Mouse (Mus musculus): ENCODE results near the gene Zfp235. TPM values are rescaled to one million over a fixed set of nuclear protein-coding genes. Genes with fewer than 3 reads are reported as not detected.

Gene Zfp235
- polyA plus RNA-seq, 1 experiment, result 2.0 TPM

GRCm38 (mm10) chr7:24133425-24133995, 459 bp upstream of the Zfp235 start:
- H3K36me3 ChIP-seq (ENCODE audit: control insufficient read depth, insufficient read depth), result no peaks in the 10 kb centered on the region
- H3K79me2 ChIP-seq (ENCODE audit: control insufficient read depth, insufficient read depth), result no peaks in the 10 kb centered on the region
- peak overlapping the region; percentile 36 for H3K4me3 ChIP-seq
- H3ac ChIP-seq (ENCODE audit: control insufficient read depth, insufficient read length), result no peak overlapping the region
- H3K27me3 ChIP-seq (ENCODE audit: control insufficient read depth, insufficient read depth, insufficient read length), result no peaks in the 10 kb centered on the region
- TF ChIP-seq MYOG (IDR thresholded peaks at IDR 0.05; ENCODE audit: control insufficient read depth in 1 of 3, insufficient read depth in 1 of 3, insufficient read length in 2 of 3, low read depth in 2 of 3), result no peak
- TF ChIP-seq TCF12 (IDR thresholded peaks at IDR 0.05; ENCODE audit: insufficient read depth, poor library complexity, severe bottlenecking), result no peak
- TF ChIP-seq POLR2AphosphoS2 (IDR thresholded peaks at IDR 0.05; ENCODE audit: insufficient read length, low read depth), result no peak
- TF ChIP-seq E2F4 (IDR thresholded peaks at IDR 0.05; ENCODE audit: insufficient read depth), result no peak
- TF ChIP-seq TCF3 (IDR thresholded peaks at IDR 0.05; ENCODE audit: insufficient read length, low read depth), result no peak
- TF ChIP-seq MAX (IDR thresholded peaks at IDR 0.05; ENCODE audit: low read depth), result no peak
- TF ChIP-seq SRF (IDR thresholded peaks at IDR 0.05; ENCODE audit: control insufficient read depth, insufficient read length, low read depth), result no peak
- TF ChIP-seq USF1 (IDR thresholded peaks at IDR 0.05; ENCODE audit: low read depth), result no peak
- TF ChIP-seq POLR2A (IDR thresholded peaks at IDR 0.05; ENCODE audit: insufficient read length, low read depth), result no peak
- TF ChIP-seq MYOD1 (IDR thresholded peaks at IDR 0.05; ENCODE audit: control insufficient read depth in 1 of 3, insufficient read length in 2 of 3, low read depth in 2 of 3), result no peak
- no peak for TF ChIP-seq REST (IDR thresholded peaks at IDR 0.05; ENCODE audit: insufficient read depth, insufficient read length)
- no peak for TF ChIP-seq CEBPB (IDR thresholded peaks at IDR 0.05; ENCODE audit: insufficient read depth, poor library complexity, severe bottlenecking)
- H3K4me2 ChIP-seq (ENCODE audit: low read depth), result peak overlapping the region; percentile 75

GRCm38 (mm10) chr7:24142566-24142965, 8.6 kb downstream of the Zfp235 start:
- no peak for TF ChIP-seq TCF3 (IDR thresholded peaks at IDR 0.05; ENCODE audit: insufficient read length, low read depth)
- TF ChIP-seq MYOD1 (IDR thresholded peaks at IDR 0.05; ENCODE audit: control insufficient read depth in 1 of 3, insufficient read length in 2 of 3, low read depth in 2 of 3), result no peak
- TF ChIP-seq POLR2A (IDR thresholded peaks at IDR 0.05; ENCODE audit: insufficient read length, low read depth), result no peak
- TF ChIP-seq MYOG (IDR thresholded peaks at IDR 0.05; ENCODE audit: control insufficient read depth in 1 of 3, insufficient read depth in 1 of 3, insufficient read length in 2 of 3, low read depth in 2 of 3), result no peak
- TF ChIP-seq CEBPB (IDR thresholded peaks at IDR 0.05; ENCODE audit: insufficient read depth, poor library complexity, severe bottlenecking), result no peak
- TF ChIP-seq MAX (IDR thresholded peaks at IDR 0.05; ENCODE audit: low read depth), result no peak
- TF ChIP-seq POLR2AphosphoS2 (IDR thresholded peaks at IDR 0.05; ENCODE audit: insufficient read length, low read depth), result no peak
- TF ChIP-seq E2F4 (IDR thresholded peaks at IDR 0.05; ENCODE audit: insufficient read depth), result no peak
- no peak for TF ChIP-seq REST (IDR thresholded peaks at IDR 0.05; ENCODE audit: insufficient read depth, insufficient read length)
- TF ChIP-seq USF1 (IDR thresholded peaks at IDR 0.05; ENCODE audit: low read depth), result no peak
- TF ChIP-seq TCF12 (IDR thresholded peaks at IDR 0.05; ENCODE audit: insufficient read depth, poor library complexity, severe bottlenecking), result no peak
- TF ChIP-seq SRF (IDR thresholded peaks at IDR 0.05; ENCODE audit: control insufficient read depth, insufficient read length, low read depth), result no peak
- no peaks in the 10 kb centered on the region for H3K27me3 ChIP-seq (ENCODE audit: control insufficient read depth, insufficient read depth, insufficient read length)
- H3K36me3 ChIP-seq (ENCODE audit: control insufficient read depth, insufficient read depth), result peaks cover 4% of the 10 kb centered on the region

DNA sequence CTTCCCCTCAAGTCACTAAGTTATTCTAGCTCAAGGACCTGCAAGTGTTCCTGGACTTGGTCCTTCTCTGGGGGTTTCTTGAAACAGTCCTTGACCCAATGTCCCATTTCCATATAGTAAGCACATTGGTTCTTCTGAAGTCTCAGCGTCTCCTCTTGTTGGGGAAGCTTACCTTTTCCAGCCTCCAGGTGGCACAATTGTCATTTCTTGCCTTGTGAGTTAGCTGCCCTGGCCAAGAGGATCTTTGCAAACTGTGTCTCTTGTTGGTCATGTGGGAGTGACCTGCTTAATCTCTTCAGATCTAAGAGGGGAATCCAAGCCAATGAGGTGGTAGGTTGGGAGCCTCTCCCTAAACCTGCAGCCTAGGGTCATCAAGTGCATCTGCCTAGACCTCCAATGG, 19.3 kb downstream of the Zfp235 start:
- H3K4me3 ChIP-seq, result no peak overlapping the region
- no peaks in the 10 kb centered on the region for H3K36me3 ChIP-seq (ENCODE audit: control insufficient read depth, insufficient read depth)
- TF ChIP-seq REST (IDR thresholded peaks at IDR 0.05; ENCODE audit: insufficient read depth, insufficient read length), result no peak
- no peak overlapping the region for H3K4me2 ChIP-seq (ENCODE audit: low read depth)
- H3K27me3 ChIP-seq (ENCODE audit: control insufficient read depth, insufficient read depth, insufficient read length), result no peaks in the 10 kb centered on the region
- no peak overlapping the region for H3ac ChIP-seq (ENCODE audit: control insufficient read depth, insufficient read length)
- H3K79me2 ChIP-seq (ENCODE audit: control insufficient read depth, insufficient read depth), result no peaks in the 10 kb centered on the region

More at GRCm38 (mm10) chr7:24142566-24142965, 8.6 kb downstream of the Zfp235 start:
- Histone ChIP-seq H3K4me3 (no peak overlapping the region), H3ac (ENCODE audit: control insufficient read depth, insufficient read length) (no peak overlapping the region), H3K4me2 (ENCODE audit: low read depth) (no peak overlapping the region), H3K79me2 (ENCODE audit: control insufficient read depth, insufficient read depth) (no peaks in the 10 kb centered on the region)

DNA sequence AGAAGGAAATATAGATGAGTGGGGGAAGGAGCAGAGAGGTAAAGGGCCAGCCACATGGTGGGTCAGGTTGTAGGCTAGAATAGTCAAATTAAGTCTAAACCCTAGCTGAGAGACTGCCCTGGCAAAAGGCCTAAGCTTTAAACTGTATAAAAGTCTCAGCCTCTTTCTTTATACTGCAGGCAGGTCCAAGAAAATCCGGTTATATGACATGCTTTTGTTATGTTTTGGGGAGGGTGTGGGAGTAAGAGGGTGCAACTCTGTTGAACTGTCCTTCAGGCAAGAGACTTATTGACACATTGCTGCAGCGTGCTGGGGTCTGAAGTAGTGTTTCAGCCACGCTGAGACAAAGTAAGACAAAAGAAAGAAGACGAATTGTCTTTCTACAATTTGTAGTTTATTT, 38.2 kb downstream of the Zfp235 start:
- Histone ChIP-seq H3K4me3 (no peak overlapping the region), H3K36me3 (ENCODE audit: control insufficient read depth, insufficient read depth) (no peaks in the 10 kb centered on the region), H3ac (ENCODE audit: control insufficient read depth, insufficient read length) (no peak overlapping the region), H3K79me2 (ENCODE audit: control insufficient read depth, insufficient read depth) (no peaks in the 10 kb centered on the region), H3K4me2 (ENCODE audit: low read depth) (no peak overlapping the region), H3K27me3 (ENCODE audit: control insufficient read depth, insufficient read depth, insufficient read length) (no peaks in the 10 kb centered on the region)
- TF ChIP-seq POLR2AphosphoS2 (IDR thresholded peaks at IDR 0.05; ENCODE audit: insufficient read length, low read depth) (no peak), REST (IDR thresholded peaks at IDR 0.05; ENCODE audit: insufficient read depth, insufficient read length) (no peak), MAX (IDR thresholded peaks at IDR 0.05; ENCODE audit: low read depth) (no peak), MYOD1 (IDR thresholded peaks at IDR 0.05; ENCODE audit: control insufficient read depth in 1 of 3, insufficient read length in 2 of 3, low read depth in 2 of 3) (no peak), TCF12 (IDR thresholded peaks at IDR 0.05; ENCODE audit: insufficient read depth, poor library complexity, severe bottlenecking) (no peak), MYOG (IDR thresholded peaks at IDR 0.05; ENCODE audit: control insufficient read depth in 1 of 3, insufficient read depth in 1 of 3, insufficient read length in 2 of 3, low read depth in 2 of 3) (no peak), USF1 (IDR thresholded peaks at IDR 0.05; ENCODE audit: low read depth) (no peak), CEBPB (IDR thresholded peaks at IDR 0.05; ENCODE audit: insufficient read depth, poor library complexity, severe bottlenecking) (no peak), POLR2A (IDR thresholded peaks at IDR 0.05; ENCODE audit: insufficient read length, low read depth) (no peak), E2F4 (IDR thresholded peaks at IDR 0.05; ENCODE audit: insufficient read depth) (no peak), SRF (IDR thresholded peaks at IDR 0.05; ENCODE audit: control insufficient read depth, insufficient read length, low read depth) (no peak), TCF3 (IDR thresholded peaks at IDR 0.05; ENCODE audit: insufficient read length, low read depth) (no peak)
